Mouse (Mus musculus) gastrocnemius, postnatal 14 days (tissue): ENCODE results near the gene Bnc2. TPM values are rescaled to one million over a fixed set of nuclear protein-coding genes. Genes with fewer than 3 reads are reported as not detected.

Experiments
- DNase-seq: peaks from one replicate; pipeline ENCODE4 v3.0.0; 2021; ENCODE audit warnings: mixed read lengths
- intact Hi-C: fragments of 180-260 bp; cut with DNase I; formaldehyde crosslinking; loops from one replicate; pipeline ENCODE4 v1.15.1; 2025; ENCODE audit warnings: low total_unique reads
- total RNA-seq, 2 experiments: library from RNA; stranded (reverse); gene quantifications; 2 replicates each; pipeline ENCODE4 v1.2.3; 2021

Gene Bnc2
- total RNA-seq, 2 experiments from 2014 or later: 4.3 to 5.3 TPM

DNA sequence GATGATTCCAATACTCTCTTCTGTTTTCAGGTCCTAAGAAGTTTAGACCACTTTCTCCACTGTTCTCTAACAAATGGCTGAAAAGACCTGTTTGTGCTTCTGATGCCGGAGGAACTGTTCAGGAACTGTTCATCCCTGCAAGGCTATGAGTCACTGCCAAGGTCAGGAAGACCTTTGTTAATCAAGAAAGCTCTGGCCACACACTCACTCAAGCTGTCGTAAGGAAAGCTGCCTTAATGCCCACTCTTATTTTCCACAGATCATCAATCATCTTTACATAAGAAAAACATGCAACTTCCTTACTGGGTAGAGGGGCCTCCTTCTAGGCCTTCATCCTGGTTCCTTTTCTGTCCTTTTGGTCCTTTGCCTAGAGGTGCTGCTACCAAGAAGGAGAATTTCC lies 322.4 kb downstream of the Bnc2 start:
- DNase-seq: no peak
- intact Hi-C loops: no loop called here

DNA sequence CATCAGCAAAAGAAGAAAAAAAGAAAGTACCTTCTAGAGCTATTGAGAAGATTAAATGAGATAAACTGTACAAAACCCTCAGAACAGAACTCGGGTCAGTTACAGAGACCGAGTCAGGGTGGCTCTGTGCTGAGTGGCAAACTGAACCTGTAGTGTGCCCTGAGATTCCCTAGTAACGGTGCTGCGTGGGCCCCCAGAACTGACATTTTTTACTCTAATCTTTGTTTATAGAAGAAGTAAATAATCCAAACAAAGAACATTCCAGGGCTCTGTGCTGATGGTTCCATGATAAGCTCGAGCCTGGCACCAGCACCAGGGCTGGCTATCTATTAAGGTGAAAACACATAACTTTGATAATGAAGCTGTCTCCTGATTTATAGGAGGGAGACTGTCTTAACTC lies 325.5 kb downstream of the Bnc2 start:
- intact Hi-C loops: no loop called here
- no peak for DNase-seq

DNA sequence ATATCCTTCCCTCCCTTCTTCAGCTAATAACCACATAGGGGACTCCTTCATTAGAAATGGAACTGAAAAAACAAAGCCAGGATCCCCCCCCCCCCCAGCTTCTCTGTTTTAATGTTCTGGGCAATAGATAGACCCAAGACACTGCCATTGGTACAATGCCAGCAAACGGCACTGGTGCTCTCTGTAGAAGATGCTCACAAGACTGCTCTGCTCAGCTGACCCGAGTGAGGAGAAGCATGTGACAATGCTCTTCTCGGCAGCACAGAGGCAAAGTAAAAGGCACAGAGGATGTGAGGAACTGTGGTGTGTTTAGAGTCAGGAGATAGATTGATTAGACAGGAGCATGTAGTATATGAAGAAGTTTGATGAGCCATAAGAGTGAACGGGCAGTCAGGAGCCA lies 335.9 kb downstream of the Bnc2 start:
- DNase-seq: no peak
- intact Hi-C loops: no loop called here

DNA sequence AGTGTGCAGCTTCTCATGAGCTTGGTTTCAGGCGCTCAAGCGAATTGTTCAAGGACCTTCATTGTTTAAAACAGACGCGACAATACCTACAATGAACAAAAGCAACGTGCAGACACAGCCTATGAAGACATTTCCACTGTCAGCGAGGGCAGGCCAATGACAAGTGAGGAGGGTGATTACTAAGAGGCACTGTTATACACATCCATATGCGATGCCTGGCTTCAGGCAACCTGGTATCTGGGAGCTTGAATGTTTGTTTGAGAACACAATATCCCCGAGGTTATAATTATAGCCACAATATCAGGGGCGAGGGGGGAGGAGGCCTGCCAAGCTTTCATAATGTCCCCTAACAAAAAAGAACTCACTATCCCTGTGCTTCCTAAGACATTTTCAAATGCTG lies 343.1 kb downstream of the Bnc2 start:
- DNase-seq: no peak
- intact Hi-C loops: no loop called here

DNA sequence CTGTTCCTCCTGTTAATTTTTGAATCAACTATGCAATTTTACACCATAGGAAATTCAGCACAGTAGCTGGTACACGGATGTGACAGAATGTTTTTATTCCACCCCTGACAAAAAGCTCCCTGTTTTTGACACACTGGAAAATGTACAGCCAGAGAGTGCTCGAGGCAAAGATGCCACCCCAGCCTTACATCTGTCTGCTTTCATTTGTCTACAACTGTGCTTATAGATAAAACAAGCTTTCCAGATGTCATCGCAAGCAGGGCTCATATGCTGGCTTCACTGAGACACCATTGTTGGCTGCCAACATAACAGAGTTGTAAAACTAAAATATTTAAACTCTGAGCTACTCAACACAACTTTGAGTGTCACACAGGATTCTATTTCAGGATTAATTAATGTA lies 343.6 kb downstream of the Bnc2 start:
- no peak for DNase-seq
- intact Hi-C loops: no loop called here

DNA sequence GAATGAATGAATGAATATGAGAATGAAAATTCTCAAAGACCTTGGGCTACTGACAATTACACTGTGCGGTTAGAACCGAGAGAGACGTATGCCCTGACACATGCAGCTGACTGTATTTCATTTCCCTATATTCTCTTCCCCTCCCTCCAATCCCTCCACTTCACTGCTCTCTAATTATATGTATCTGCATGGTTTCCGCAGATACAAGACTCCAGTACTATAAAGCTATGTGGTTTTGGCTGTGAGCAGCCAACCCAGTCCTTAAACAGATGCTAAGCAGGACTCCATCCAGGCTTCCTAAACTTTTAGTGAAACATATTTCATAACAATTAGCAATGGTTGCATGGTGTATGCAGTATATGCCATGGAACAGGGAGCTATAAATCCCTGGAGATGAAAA lies 344.6 kb downstream of the Bnc2 start:
- intact Hi-C loops: no loop called here
- DNase-seq: no peak

DNA sequence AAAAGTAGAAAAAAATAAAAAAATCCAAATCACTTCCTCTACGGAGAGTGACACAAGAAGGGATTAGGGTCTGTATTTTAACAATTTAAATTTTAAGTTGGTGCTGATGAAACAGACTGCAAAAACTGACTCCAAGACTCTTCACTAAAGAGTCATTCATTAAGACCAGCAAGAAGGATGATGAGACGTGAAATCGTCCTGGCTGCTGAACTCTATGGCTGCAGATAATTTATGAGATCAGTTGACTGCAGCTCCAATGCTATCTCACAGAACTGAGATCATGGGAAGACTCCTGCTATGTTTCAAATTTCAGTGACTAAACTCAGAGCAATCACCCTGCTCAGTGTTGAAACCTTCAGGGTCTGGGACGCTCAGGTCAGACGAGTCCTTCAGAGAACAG lies 345.4 kb downstream of the Bnc2 start:
- DNase-seq: no peak
- intact Hi-C loops: no loop called here

DNA sequence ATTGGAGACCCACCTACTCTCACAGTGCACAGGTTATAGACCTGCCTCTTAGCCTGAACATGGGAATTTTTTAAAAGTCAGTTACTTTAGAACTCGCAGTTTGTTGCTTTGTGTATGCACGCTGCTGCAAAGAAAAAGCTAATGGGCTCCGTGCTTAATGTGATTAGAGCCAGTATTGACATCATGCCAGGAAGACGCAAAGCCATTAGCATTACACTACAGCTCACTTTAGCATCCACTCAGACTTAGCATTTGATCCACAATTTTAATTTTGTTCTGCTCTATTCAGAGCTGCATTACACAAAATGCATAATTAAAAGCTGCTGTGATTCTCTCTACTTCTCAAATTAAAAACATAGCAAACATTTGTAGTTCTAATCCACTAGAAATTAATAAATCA lies 350.7 kb downstream of the Bnc2 start:
- intact Hi-C loops: no loop called here
- no peak for DNase-seq

DNA sequence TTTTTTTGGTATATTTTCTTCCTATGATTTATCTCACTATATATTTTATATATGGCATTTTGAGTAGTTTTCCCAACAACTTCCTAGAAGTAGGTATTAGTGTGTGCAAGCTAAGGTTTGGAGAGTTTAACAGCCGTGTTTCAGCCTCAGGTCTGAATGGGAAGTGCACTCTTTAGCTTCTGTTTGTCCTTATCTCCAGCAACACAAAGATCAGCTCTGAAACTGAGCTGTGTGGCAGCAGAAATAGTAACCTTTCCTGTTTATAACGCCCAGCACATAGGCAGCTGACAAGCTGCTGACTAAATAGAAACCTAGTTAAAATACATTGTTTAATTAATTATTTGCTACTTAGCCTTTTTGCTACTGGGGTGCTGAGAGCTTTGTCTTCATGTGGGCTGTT lies 353.5 kb downstream of the Bnc2 start:
- intact Hi-C loops: no loop called here
- DNase-seq: no peak

DNA sequence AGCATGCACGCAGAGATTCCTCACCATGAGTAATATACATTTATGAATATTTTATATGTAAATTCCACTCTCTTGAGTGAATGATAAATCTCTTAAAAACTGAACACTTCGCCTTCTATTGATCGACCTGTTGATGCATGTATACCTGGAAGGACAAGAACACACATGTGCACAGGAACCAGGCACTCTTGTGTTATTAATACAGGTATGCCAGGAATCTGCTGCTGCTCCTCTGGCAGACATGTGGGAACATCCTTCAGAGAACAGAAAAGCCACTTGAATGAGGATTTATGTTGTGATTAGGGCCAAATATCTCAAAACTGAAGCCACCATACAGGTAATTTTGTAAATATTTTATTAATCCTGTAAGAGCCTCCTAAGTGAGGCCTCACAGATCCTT lies 357.7 kb downstream of the Bnc2 start:
- no peak for DNase-seq
- intact Hi-C loops: no loop called here

DNA sequence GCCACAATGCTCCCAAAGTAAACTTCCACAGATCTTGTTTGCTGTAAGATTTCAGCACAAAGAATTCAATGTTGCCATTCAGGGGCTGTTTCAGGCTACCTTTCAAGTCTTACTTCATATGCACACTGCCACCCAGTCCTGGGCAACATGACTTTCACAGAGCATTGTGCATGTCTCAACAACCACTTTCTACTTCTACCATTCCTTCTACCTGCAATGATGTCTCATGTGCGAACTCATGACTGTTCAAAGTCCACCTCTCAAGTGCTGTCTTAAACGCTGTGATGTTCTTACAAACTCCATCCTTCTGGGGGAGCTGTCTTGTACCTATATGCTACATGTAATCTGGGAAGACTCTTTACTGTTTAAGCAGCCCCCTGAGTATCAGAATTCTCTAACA lies 363.7 kb downstream of the Bnc2 start:
- DNase-seq: no peak
- intact Hi-C loops: no loop called here

DNA sequence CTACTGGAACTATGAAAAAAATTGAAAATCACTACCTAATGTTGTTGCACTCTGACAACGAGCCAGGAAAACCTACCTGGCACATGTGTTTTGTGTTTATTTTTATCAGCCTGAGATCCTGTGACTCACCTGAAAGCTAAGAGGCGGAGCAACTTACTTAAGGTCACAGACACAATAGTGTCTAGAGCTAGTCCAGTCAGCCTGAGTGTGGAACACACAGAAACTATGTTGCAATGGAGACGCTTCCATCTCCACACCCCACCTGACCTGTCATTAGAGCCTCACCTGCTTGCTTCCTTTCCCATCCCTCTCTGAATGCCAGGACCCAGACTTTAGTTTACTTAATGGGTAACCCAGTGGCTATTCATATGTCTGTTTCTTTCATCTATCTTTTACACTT lies 364.2 kb downstream of the Bnc2 start:
- no peak for DNase-seq
- intact Hi-C loops: no loop called here

DNA sequence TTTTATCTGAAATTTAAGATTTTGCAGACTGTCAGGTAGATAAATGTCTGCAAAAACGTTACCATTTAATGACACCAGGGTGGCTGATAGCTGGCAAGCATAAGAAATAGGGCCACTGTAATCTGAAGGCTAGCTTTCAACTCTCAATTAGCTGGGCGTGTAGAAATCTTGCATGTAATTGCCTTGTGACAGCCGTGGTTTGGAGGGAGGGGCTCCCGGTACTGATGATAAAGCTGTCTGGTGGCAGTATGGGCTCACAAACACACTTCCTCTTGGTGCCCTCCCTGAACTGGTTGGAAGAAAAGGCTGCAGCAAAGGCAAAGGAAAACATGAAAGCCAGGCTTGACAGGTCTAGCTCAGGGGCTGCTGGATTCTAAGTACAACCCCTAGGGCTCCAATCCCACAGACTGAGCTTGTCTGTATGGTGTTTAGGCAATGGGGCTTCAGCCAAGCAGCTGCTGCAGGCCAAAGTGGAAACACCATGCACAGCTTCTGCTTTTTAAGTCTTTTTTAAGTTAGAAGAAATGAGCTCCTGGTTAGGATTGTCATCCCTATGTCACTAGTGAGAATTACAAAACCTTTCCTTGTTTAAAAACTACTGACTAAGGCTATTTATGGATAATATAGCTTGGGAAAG lies 366.7 kb downstream of the Bnc2 start:
- intact Hi-C loops: no loop called here
- no peak for DNase-seq

DNA sequence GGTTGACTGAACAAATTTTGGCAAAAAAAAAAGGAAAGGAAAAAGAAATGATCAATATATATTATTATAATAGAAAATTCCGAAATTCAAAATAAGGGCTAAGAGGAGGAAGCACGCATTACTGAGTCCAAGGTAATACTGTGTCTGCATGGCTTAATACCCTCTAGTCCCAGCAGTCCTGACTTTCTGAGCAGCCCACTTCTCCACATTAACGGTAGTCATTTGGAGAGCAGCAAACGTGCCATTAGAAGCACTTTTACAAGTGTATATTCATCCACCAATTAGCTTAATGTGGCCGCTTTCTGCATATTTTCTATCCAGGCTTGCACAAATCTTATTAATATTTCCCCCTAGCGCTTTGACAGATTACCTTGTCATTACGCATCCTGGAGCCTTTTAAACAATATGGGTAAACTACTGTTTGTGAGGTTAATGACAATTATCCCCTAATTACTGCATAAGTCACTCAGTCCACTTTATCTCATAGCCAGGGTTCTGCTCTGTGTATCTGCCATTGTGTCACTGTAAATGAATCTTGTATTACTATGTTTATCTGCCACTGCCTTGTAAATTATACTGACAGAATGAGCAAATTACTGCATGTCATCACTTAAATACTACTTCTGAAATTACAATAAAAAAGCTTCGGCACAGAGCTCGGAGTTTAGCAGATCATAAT lies 368.0 kb downstream of the Bnc2 start:
- intact Hi-C loops: no loop called here

DNA sequence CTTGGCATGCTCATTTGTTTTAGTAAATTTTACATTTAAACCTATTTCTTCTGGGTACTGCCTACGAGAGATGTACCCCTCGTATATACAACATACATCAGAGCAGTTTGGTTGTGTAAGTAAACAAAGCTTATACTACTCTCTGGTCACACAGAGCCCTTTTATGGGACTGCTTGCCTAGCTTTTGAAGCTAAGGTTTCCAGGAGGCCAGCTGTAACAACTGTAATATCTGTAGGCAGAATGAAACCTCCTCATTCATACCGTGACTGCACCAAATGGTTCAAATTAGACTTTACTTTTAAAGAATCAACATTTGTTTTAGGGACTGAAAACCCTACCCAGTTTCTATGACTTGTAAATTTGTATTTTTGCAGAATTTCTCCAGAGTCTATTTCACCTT lies 372.1 kb downstream of the Bnc2 start:
- no peak for DNase-seq
- intact Hi-C loops: no loop called here

More for the DNA sequence above, 368.0 kb downstream of the Bnc2 start:
- DNase-seq: no peak

DNA sequence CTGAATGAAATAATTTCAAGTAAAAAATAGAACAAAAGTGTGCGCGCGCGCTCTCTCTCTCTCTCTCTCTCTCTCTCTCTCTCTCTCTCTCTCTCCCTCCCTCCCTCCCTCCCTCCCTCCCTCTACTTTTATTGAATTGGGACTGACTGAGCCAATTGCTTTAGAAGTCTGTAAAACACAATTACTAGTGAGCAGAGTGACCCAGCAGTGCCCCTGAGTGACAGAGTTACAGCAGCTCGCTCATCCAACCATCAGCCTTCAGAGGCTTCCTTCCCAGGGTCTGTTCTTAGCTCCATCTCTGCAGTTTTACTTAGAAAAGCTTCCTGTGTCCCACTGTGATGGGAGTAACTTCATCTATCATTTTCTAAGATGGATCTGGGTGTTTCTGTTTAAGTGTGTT lies 389.9 kb downstream of the Bnc2 start:
- intact Hi-C loops: no loop called here
- no peak for DNase-seq

DNA sequence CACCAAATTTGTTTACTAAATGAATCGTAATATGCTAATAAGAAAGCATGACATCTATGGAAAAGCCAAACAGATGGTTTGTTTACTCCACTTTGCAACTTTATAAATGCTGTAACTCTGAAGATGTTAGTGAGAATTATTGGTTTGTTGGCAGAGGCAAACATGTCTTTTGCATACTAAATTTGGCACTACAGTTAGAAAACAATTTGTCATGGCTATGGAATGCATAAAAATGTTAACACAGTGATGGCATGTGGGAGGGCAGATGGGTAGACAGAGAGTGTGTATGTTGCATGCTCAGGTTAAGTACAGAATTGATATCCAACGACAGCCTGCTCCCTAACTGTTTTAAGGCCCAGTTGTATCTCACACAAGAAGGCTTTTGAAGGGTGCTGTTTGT lies 392.4 kb downstream of the Bnc2 start:
- DNase-seq: no peak
- intact Hi-C loops: no loop called here

DNA sequence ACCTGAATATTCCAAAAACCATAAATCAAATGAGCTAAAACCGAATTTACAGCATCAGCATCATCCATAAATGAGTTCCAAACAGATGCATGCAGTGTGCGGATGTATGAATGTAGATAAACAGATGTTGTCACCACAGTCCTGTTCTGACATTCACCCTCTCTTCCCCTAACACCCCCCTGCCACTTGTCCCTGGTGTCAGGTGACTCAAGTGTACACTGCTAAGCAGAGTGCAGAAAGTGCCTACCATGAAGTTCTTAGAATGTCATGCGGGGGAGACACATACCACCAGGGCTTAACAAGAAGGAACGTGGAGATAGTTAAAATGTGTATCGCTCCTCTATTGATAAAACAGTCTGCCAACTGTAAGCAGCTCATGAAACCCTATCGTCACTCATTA lies 396.9 kb downstream of the Bnc2 start:
- no peak for DNase-seq
- intact Hi-C loops: no loop called here

DNA sequence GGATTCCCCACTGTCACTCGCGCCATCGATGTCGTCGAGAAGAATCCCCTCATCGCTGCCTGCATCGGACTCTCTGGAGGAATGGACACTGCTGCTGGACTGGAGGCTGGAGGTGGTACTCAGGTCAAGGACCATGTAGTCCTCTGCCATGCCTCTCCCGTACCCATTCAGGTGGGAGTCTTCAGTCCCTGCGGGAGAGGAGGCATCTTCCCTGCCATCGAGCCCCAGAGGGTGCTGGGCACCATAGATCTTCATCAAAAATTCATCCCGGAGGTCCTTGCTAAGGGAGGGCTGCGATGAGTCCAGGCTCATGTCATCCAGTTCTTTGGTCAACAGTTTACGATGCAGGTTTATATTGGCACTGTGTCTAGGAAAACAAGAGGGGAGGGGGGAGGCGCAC lies 399.0 kb downstream of the Bnc2 start:
- DNase-seq: no peak
- intact Hi-C loops: no loop called here

DNA sequence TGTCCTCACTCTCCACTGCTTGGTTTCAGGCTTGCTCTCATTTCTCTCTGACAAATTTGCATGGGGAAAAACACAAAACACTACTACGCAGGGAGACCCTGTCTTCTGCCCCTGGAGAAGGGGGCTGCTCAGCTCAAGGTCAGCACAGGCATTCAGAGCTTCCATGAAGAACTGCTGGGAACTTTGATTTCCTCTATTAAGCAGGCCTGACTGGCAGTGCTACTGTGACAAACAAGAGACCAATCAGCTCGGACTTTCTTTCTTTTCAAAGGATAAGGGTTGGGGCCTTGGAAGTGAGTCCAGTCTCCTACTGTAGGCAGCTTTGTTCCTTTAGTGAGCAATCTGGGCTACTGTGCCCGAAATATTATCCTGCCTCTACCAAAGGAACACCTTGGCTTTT lies 400.9 kb downstream of the Bnc2 start:
- intact Hi-C loops: no loop called here
- DNase-seq: no peak

DNA sequence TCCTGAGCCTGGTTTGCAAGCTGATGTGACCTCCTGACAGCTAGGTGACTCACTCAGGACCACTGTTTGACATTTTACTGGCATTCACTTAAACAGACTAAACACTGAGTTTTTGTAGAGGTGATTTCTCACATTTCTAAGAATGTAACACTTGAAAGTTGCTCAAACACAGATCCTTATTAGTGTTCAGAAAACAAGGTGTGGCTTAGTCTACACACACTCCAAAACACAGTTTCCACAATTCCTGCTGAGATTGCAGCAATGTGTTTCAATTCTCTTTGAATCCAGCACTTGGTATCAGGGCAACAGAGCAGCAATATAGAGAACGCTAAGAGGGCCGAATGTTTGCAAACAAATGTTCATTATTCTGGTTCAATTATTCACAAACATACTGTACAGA lies 402.2 kb downstream of the Bnc2 start:
- DNase-seq: no peak
- intact Hi-C loops: no loop called here

DNA sequence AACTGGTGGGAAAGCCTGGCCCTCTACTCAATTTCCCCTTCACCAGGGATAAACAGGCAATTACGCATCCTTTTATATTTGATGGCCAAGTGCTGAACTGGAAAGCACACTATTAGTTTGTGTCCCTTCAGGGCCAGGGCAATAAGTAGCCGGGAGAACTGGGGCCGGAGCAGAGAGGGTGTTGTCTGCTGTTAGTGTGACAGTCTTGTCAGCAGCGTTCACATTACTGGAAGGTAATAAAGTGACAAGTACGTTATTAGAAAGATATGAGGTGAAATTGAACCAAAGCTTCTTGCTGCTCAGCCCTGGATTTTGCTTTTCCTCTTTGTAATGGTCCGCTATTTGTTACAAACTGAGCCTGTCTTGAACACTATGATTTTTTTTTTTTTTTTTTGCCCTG lies 405.2 kb downstream of the Bnc2 start:
- intact Hi-C loops: no loop called here
- DNase-seq: no peak
